Mouse (Mus musculus) layer of hippocampus, adult 11-12 months (tissue): Measurements from ENCODE around the gene Wdr17.
A peak's percentile ranks its signal among the peaks of the same experiment; 100 is the strongest.

Experiments
- DNase-seq: peaks from one replicate; pipeline ENCODE4 v3.0.0; 2022; ENCODE audit warnings: low spot score

Wdr17 gene

DNA sequence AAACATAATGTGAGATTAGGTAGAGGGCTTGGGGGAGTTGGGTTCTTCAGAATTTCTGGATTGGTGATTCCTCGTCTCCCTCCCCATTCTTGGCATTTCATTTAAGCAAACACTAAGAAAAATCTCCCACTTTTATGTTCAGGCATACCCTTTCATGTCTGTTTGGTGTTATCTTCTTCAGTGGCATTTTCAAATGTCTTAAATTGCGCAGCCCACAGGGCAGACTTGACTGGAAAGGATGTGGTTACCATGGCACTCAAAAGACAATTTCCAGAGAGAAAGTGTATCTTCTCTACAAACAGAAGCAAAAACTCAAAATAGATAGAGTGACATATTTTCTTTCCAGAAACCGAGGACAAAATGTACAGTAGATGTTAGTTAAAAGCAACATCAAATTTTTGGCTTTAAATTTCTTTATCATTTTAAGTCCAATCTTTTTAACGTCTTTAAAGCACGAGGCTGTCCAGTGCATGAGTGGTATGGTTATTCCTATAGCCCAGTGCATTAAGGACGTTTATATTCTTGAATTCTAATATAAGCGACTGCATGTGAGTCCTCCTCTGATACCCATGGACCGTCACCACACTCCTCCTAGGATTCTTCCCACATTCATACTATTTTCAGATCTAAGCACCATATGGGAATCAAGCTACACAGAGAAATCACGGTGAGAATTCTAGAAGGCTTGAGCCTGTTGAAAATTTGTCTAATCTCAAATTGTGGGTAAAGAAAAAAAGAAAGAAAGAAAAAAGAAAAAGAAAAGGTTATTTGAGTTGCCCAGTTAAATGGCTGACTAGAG is at the start of gene Wdr17:
Wdr17 (minus strand) TSS at position 198 of the 799 bp plus-strand sequence.
- DNase-seq: no peak

DNA sequence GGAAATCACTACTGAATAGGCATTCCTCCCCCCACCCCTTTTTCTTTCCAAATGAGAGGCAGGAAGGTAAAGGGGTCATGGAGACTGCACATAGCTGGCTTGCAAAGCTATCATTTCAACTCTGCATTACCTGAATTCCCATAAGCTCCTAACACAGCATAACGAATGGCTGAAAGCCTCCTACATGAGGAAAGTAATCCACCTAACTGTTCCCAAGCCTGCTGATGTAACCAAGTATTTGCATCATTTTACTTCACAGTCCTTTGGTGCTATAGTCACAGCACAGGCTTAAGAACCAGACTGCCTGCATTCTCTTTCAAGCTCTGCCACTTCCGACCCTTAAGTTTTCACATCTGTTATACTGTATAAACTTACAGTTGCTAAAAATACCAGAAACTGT is 45.3 kb upstream of the Wdr17 start:
- DNase-seq: no peak

DNA sequence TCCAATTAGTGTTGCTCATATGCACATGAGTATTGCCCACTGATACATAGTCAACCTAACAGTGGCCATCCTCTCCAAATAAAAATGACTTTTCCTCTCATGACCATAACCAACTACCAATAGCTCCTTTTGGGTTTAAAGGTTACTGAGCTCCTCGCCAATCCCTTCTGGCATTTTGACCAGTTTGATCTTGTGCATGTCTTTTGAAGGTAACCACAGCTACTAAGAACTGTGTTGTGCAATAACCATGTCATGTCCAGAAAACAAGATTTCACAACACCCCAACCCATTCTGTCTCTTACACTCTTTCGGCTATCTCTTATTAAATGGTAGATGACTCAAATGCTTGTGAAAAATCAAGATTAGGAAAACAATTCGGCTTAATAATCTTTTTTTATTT is 38.0 kb upstream of the Wdr17 start:
- no peak for DNase-seq

DNA sequence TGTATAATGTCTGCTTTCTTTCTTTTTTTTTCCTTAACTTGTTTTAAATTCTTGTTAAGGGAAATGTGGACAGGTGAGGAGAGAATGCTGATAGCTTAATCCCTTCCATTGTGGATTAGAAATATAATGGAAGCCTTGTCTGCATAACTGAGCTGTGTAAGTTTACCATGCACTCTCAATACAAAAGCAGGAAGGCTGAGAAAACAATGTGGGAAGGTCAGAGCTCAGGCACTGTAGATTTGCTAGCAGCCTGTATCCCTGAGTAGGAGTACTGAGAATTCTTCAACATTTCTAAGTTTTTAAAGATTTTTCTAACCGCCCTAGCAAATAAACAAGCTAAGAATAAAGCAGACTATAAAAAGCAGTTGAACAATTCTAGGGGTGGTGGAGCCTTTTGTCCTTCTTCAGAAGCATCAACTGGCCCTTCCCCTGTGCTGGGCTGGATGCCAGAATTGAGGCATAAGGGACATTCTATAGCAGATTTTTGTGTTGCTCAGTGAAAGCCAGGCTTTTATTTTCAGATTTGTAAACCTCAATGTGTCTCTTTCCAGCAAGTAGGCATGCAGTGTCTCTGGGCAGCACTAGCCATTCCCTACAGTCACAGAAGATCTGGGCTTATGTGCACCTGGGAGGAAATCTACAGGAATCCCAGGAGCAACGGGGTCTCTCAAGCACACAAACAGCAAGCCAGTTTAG is 35.3 kb upstream of the Wdr17 start:
- DNase-seq: no peak

DNA sequence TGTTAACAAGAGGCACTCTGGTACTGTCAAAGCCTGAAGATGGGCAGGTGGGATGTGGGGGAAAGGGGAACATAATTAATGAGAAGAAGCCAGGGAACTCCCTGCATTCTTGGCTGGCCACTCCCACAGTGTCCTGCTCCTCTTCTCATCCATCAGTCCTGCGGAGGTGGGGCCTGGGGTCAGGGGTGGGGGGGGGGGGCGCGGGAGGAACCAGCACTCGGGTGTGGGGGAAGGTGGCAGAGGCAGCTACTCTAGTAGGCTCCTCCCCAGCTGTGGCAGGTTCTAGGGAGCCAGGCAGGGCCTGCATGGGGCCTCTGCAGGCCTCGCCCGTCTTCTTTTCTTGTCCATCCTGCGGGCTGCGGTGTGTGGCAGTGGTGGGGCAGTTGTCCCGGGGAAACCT is 30.7 kb upstream of the Wdr17 start:
- DNase-seq: no peak

DNA sequence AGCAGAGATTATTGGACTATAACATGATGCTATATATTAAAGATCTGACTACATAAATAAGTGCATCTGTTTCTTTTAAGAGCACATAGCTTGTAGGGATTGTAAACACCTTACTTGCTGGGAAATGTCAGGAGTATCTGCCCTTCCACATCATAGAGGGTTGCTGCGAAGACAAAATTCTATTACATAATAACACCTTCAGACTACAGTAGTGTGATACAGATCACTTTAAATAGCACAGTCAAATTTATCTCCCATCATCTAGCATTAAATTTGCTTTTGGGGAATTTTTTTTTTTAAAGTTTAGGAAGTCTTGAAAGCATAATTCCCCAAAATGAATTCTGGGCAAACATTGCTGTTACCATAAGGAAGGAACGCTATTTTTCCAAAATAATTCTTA is 25.9 kb upstream of the Wdr17 start:
- no peak for DNase-seq

DNA sequence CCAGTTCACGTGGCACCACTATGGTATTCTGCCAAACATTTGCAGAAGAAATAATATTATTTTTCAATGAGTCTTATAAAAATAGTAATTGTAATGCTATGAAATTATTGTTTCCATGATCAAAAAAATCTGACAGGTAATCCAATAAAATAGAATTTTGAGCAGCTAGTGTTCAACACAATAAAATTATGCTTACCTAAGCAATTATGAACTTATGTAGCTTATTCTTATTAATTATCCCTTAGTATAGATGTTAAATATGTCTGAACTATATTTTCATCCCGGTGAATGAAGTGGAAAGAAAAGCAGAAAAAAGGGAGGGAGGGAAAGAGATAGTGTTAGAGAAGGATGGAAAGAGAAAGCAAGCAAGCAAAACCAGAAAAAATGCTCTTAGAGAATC is 12.5 kb upstream of the Wdr17 start:
- no peak for DNase-seq

DNA sequence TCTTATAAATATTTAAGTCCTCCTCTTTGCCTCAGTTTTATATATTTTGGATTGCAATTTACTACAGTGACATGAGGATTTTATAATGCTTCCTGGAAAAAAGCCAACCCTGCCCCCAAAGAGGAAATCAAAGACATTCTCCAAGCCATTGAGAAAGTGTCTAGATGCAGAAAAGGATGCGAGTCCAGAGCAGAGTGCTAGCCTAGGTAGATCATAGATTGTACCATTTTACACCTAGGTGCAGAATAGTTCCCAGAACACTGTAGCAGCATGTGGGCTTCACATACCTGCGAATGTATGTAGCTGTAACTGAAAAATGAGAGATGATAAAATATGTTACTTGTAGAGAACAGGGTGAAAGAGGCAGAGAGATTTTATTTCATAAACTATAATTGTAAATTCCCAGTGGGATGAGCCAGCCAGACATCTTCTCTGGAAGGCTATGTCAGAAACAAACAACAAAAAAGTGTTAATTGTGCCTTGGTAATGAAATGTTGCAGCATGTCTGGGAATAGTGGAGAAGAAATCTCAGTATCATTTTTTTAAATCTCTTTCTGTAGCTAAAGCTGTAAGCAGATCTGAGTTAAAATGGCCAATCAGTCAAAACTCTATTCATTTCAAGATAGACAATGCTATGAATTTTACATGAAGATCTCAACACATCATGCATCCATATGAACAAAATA is 7.8 kb upstream of the Wdr17 start:
- DNase-seq: no peak

DNA sequence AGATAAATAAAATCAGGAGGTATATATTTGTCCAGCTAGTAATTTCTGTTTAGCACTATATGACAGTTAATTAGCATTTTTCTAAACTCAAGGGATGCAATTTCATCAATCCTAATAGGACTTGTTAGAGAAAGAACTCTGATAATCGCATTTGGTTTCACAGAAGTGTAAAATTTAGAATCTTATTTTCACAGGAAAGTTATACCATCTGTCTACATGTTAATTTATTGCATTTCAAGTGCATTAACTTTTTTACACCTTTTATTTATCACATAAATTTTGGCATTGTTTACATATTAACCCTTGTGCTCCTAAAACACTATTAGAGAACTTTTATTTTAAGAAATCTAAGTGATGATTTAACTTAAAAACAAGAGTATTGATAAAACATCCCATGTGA is 7.2 kb upstream of the Wdr17 start:
- no peak for DNase-seq

DNA sequence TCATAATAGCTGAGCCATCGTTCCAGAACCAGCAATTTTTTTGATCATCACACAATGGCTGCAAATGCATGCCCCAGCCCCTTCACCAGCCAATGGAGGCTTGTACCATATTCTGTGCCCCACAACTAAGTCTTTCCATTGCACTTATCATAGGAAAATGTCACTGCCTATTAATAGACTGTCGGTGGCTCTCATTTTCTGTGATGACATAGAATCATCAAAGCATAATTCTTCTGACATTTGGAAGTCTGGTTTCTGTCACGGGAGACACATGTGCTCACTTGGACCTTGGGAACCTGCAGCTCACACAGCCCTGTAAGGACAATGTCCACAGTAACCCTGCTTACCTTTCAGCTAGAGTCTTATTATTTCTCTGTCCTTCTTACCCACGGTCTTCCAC is 424 bp downstream of the Wdr17 start:
- DNase-seq: no peak

DNA sequence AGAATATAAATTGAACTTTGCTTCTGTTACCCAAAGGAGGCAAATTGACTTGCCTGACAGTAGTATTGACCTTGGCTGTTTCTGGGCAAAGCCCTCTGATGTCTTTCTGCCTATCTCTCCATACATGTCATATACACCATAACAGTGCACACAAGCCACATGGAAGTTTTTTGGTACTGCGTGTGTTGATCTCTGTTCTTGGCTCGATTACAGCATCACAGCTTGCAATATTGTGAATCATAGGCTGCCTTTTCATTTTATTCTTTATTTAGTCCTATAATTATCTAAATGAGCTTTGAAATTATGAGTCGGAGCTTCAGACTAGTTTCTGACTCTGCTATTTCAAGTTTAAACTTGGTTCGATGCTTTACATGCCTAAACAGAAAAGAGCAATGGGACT is 10.5 kb downstream of the Wdr17 start:
- DNase-seq: peak; percentile 60

DNA sequence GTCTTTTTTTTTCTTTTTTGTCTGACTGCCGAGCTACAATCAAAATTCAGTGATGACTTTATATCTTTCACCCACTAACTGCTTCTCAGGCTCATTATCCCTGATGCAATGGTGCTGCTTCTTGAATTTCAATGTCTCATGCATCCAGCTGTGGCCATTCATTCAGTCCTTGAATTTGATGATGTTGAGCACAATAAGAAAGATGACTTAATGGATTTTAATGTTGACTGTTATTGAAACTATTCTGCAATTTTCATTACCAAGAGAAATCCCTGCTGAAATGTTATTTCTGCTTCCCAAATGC is 22.3 kb downstream of the Wdr17 start:
- DNase-seq: no peak

DNA sequence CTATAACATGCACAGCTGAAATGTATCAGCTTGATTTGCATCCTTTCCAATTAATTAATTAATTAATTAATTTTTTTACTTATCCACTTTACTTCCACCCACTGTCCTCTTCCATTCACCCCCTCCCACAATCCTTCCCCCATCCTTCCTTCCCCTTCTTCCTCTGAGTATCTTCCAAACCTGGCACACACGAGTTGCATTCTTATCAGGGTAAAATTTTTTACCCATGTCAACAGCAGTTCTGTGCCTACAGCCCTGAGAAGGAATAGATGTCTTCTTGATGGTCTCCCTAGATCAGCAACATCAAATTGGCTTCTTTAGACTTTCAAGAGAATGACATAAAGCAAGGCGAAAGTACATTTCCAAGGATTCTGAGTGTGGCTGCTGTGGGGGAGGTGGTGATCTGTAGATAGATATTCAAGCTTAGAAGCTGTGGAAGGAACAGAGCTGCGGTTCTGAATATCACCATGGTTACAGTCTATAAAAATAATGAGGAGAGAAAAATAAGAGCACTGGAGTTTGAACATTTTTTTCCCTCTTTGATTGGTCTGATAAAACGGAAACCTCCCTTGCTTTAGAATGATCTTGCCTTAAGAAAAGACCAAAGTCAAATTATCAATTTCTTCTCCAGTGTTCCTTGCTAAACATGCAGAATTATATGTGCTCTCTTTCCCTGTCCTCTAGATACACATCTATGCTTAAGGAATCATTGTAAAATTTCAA is 22.8 kb downstream of the Wdr17 start:
- DNase-seq: peak; percentile 53

DNA sequence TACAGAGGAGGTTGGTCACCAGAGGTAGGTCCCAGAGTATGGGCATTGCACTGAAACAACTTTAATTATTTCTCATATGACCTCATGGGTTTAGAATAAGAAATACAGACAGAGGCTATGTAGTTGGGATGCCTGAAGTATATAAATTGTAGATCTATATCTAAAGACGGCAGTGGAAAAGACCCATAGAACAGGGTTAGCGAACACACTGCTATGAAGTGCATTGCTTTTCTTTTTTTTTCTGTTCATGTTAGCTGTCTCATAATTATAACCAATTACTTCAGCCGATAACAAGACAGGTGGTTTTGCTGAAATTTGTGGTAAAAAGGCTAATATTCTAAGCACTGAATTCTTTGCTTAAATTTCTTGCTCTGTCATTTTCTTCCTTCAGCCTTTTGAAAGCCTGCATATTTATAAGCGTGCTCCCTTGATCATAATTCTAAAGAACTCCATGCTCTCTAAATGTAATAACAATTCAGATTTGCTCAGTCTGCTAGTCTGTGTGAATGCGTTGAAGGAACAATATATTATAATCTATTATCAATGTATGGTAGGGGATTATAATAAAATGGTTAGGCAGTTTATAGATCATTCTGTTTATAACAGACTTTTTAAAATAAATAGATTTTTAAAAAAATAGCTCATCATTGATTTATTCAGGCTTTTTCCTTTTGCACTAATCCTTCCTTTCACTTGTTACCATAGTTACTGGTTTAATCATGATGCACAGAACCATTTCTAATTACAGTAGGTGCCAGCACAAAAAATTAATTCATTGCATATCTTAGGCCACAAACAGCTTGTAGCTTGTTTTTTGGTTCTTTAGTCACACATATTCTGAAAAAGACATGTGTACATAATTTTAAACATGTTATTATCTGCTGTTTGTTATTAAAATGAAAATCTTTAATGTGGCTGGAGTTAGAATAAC is 50.7 kb downstream of the Wdr17 start:
- DNase-seq: no peak

DNA sequence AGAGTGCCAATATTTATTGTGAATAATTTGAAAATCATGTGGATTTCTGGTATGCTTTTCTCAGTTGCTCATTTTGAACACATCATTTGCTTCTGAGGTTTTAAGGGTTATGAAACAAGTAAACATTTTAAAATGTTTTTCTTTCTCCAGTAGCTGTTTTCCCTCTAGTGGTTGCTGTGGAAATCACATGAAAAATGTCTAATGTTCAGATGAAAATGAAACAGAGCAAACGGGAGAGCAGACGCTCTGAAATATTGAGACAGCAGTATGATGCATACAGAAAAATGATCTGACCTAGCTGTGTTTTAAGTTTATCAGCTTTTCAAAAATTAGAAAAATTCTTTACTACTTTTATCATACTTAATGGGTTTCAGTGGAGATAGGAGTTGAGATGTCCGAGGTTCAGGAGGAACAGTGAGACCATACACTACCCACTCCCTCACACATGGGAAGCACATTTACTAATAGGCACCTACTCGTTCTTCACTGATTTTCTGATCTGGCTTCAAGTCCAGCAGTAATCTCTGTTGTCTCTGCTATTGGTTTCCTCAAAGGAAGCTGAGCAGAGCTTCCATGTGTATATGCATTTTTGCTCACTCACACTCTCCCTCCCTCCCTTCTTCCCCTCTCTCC is 57.1 kb downstream of the Wdr17 start:
- DNase-seq: peak; percentile 50

DNA sequence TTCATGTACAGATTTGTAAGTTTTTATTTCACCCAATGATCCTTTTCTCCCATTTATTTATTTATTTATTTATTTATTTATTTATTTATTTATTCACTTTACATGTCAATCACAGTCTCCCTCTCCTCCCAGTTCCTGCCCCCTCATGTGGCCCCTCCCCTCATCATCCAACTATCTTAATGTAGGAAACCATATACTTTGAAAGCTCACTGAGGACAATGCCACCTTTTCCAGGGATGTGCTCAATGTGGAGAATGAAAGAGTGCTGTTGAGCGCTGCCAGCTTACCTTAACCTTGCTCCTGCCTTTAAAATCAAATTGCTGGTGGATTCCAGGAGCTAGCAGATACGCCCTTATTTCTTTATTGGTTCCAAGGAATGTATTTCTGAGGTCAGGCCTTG is 59.0 kb downstream of the Wdr17 start:
- no peak for DNase-seq

DNA sequence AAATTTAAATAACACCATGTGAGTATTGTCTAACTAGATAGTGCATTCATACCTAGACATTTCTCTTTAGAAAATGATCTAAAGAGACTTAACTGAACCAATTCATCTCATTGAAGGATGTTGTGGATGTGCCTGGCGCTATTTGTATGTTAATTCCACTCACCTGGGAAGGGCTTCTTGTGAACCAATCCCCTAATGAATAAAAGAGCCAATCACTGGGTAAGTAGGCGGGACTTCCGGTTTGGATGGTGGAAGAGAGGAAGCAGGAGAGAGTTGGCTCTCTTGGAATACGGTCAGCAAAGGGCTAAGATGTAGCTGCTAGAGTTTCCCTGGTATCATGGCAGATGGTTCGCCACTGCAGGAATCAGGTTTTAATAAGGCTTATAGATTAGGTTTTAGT is 64.0 kb downstream of the Wdr17 start:
- DNase-seq: no peak

DNA sequence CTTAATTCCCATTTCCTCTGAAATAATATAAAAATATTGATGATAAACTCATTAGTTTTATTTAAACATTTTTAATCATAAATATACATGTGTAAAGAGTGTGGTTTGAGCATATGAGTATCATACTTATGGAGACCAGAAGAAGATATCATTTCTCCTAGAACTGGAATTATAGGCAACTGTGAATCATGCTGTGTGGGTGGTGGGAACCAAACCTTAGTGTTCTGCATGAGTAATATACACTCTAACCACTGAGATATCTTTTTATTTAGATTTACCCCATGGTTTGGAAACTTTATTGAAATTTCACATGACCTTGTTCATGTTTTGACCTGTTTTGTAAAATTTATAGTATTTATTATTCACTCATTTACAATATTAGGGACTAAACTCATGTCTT is 68.3 kb downstream of the Wdr17 start:
- DNase-seq: no peak

DNA sequence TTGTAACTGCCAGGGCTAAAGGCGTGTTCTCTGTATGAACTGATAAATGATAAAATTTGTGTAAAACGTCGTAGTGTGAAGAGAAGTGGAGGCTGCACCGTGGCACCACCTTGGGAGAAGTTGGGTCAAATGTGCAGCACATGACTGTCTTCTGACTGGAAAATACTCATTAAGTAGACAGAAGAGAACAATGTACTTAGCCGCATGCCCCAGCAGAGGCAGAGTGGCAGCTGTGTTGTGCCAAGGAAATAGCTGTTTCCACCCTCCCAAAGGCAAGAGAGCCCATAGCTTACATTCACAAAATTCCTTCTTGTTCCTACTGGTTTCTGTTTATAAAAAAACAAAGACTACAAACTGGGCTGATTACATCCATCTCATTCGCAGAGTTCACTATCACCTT is 78.8 kb downstream of the Wdr17 start:
- DNase-seq: no peak

DNA sequence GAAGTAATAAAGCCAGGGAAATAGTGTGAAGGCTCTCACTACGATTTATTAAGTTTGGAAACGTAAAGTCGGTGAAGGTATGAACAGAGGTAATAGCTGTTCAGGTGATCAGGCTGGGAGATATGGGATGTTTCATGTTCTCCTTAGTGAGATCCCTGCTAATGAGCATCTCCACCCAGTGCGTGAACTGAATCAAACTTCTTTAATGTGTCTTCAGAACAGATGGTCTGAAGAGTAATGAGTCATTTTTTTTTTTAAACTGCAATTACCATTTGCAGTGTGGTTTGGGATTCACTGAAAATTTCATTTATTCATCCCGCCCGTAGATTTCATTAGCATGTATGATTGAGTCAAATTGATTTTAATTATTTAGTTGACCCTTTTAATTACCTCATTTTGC is 80.8 kb downstream of the Wdr17 start:
- DNase-seq: no peak

DNA sequence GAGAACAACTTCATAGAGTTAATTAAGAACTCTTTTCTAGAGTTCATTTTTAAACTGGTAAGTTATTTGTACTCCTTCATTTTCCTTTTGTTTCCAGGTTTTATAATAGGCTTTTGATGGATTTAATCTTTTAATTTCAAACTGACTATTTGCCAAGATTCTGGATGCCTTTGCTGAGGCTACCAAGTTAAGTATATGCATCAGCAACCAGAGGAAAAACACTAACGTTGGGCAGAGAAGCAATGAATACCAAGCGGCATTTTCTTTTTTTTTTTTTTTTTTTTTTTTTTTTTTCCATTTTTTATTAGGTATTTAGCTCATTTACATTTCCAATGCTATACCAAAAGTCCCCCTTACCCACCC is 94.3 kb downstream of the Wdr17 start:
- DNase-seq: no peak
